Mouse (Mus musculus): ENCODE measurements around the gene Gm49398. TPM values are rescaled to one million over a fixed set of nuclear protein-coding genes. Genes with fewer than 3 reads are reported as not detected.

Gm49398 gene
- polyA plus RNA-seq (2012; rRNA removed; ENCODE audit: low replicate concordance), result not detected in 2 replicates

GRCm38 (mm10) chr13:61288739-61289138 is at the start of gene Gm49398:
TSS of gene Gm49398 (minus strand) at chr13:61288839.

GRCm38 (mm10) chr13:61255258-61255657 is 33.4 kb downstream of the Gm49398 start, which contains the start of gene Cts8:
TSS of gene Cts8 (minus strand) at chr13:61255358.

GRCm38 (mm10) chr13:61203310-61203709 is 85.3 kb downstream of the Gm49398 start, which contains the start of gene Cts6:
TSS of gene Cts6 (minus strand) at chr13:61203410.

Other genes with a start within 250 kb of the Gm49398 start
- not detected in 2 replicates for gene Ctsq, start 248.2 kb downstream of the Gm49398 start, polyA plus RNA-seq (2012; rRNA removed; ENCODE audit: low replicate concordance)
- gene Ctsr, start 124.6 kb downstream of the Gm49398 start, polyA plus RNA-seq (2012; rRNA removed; ENCODE audit: low replicate concordance), result not detected in 2 replicates
- gene Cts6, start 85.4 kb downstream of the Gm49398 start, polyA plus RNA-seq (2012; rRNA removed; ENCODE audit: low replicate concordance), result not detected in 2 replicates
- gene Cts8, start 33.5 kb downstream of the Gm49398 start, polyA plus RNA-seq (2012; rRNA removed; ENCODE audit: low replicate concordance), result not detected in 2 replicates
- not detected in 2 replicates for gene Cts7, start 69.4 kb upstream of the Gm49398 start, polyA plus RNA-seq (2012; rRNA removed; ENCODE audit: low replicate concordance)

Data from subcutaneous adipose tissue, adult 2 months (tissue).